13 mouse cellular contexts compared by ENCODE assay signal in genomic region chr12:105869696-105870095, GRCm38 (mm10).
DNase-seq lines count a peak whose midpoint lies in the region; ATAC-seq and TF ChIP-seq lines count a peak whose summit lies in the region.
"Had no signal": no experiment of that assay in that cellular context is flagged by ENCODE, and none has a peak within 500 bp of the region (broad histone marks: within the 10 kb centered on the region; RNA-seq: fewer than 3 reads in every experiment).

No protein-coding gene starts in this region.

- peaks cover 10% of the 10 kb centered on the region; the same call in 1 of the 2 replicates for H3K27me3 ChIP-seq in heart, embryonic 11.5 days (ENCODE audit: control insufficient read depth, insufficient read depth, low read length)
- H3K27me3 ChIP-seq in limb, embryonic 11.5 days (ENCODE audit: control insufficient read depth, insufficient read depth, low read length): 0 out of 2 replicates have a peak, but pooled peaks cover 3% of the 10 kb centered on the region
- H3K27me3 ChIP-seq in limb, embryonic 10.5 days (ENCODE audit: low read depth, poor library complexity, severe bottlenecking): peaks cover 22% of the 10 kb centered on the region
- peaks cover 34% of the 10 kb centered on the region for H3K27me3 ChIP-seq in E14TG2a.4 (ENCODE audit: insufficient read depth, low read length)
- no peaks in the 10 kb centered on the region for H3K27me3 ChIP-seq in intestine, embryonic 15.5 days (replicated peaks)

- WGBS in heart, embryonic 11.5 days (ENCODE audit: insufficient replicate concordance): 22% methylated on average over 14 of the region's 14 CpGs
- 27% methylated on average over 14 of the region's 14 CpGs for WGBS in limb, embryonic 11.5 days
- WGBS in limb, embryonic 10.5 days: 23% methylated on average over 14 of the region's 14 CpGs
- WGBS in intestine, embryonic 15.5 days: 22% methylated on average over 14 of the region's 14 CpGs

- peaks cover 6% of the 10 kb centered on the region for H3K9me3 ChIP-seq in heart, embryonic 11.5 days (replicated peaks; ENCODE audit: control insufficient read depth, low read length)
- no peaks in the 10 kb centered on the region for H3K9me3 ChIP-seq in limb, embryonic 11.5 days (ENCODE audit: control insufficient read depth, low read length)
- H3K9me3 ChIP-seq in limb, embryonic 10.5 days (replicated peaks): no peaks in the 10 kb centered on the region
- no peaks in the 10 kb centered on the region for H3K9me3 ChIP-seq in E14TG2a.4 (ENCODE audit: low read length)
- H3K9me3 ChIP-seq in intestine, embryonic 15.5 days: no peaks in the 10 kb centered on the region

- no peak overlapping the region for H3K4me3 ChIP-seq in heart, embryonic 11.5 days (ENCODE audit: low read depth, low read length)
- H3K4me3 ChIP-seq in limb, embryonic 11.5 days (ENCODE audit: low read depth, low read length): no peak overlapping the region
- H3K4me3 ChIP-seq in limb, embryonic 10.5 days: no peak overlapping the region
- peak overlapping the region; percentile 67 for H3K4me3 ChIP-seq in E14TG2a.4 (replicated peaks; ENCODE audit: low read length)
- no peak overlapping the region for H3K4me3 ChIP-seq in intestine, embryonic 15.5 days (replicated peaks)

- no peak for TF ChIP-seq CTCF in E14TG2a.4 (conservative IDR thresholded peaks at IDR 0.05; ENCODE audit: low read length)

- no peak for ATAC-seq in heart, embryonic 11.5 days (replicated peaks; ENCODE audit: insufficient number of reproducible peaks, low FRiP score, low TSS enrichment)
- no peak for ATAC-seq in limb, embryonic 11.5 days (ENCODE audit: insufficient number of reproducible peaks, low FRiP score, low TSS enrichment, low read depth)
- ATAC-seq in intestine, embryonic 15.5 days: no peak
- ATAC-seq in CD4-positive, CD25-positive, alpha-beta regulatory T cell, adult 4 months: no peak

- no peak overlapping the region for H3K27ac ChIP-seq in heart, embryonic 11.5 days (ENCODE audit: low read depth, low read length)
- H3K27ac ChIP-seq in limb, embryonic 11.5 days (replicated peaks; ENCODE audit: low read depth, low read length): no peak overlapping the region
- no peak overlapping the region for H3K27ac ChIP-seq in limb, embryonic 10.5 days
- H3K27ac ChIP-seq in intestine, embryonic 15.5 days: no peak overlapping the region

- H3K36me3 ChIP-seq in heart, embryonic 11.5 days (ENCODE audit: control insufficient read depth, insufficient read depth, low read length): no peaks in the 10 kb centered on the region
- no peaks in the 10 kb centered on the region for H3K36me3 ChIP-seq in limb, embryonic 11.5 days (ENCODE audit: control insufficient read depth, insufficient read depth, low read length)
- H3K36me3 ChIP-seq in limb, embryonic 10.5 days: no peaks in the 10 kb centered on the region
- H3K36me3 ChIP-seq in E14TG2a.4 (ENCODE audit: insufficient read depth, low read length): no peaks in the 10 kb centered on the region
- no peaks in the 10 kb centered on the region for H3K36me3 ChIP-seq in intestine, embryonic 15.5 days

- peaks cover 2% of the 10 kb centered on the region for H3K4me1 ChIP-seq in heart, embryonic 11.5 days (ENCODE audit: control insufficient read depth, insufficient read depth, low read length)
- H3K4me1 ChIP-seq in limb, embryonic 11.5 days (ENCODE audit: control insufficient read depth, insufficient read depth, low read length): peaks cover 3% of the 10 kb centered on the region; the same call in 1 of the 2 replicates
- H3K4me1 ChIP-seq in limb, embryonic 10.5 days: peaks cover 8% of the 10 kb centered on the region
- peaks cover 35% of the 10 kb centered on the region for H3K4me1 ChIP-seq in E14TG2a.4 (replicated peaks; ENCODE audit: low read depth, low read length)
- H3K4me1 ChIP-seq in intestine, embryonic 15.5 days (replicated peaks): 0 out of 2 replicates have a peak, but pooled peaks cover 2% of the 10 kb centered on the region

- no peak for DNase-seq in heart, postnatal 4 days
- no peak for DNase-seq in limb, embryonic 11.5 days (ENCODE audit: low spot score)
- DNase-seq in limb, embryonic 10.5 days (ENCODE audit: low spot score): no peak
- no peak for DNase-seq in retina, embryonic 14.5 days (ENCODE audit: low spot score)
- DNase-seq: cerebellum, adult 8-10 months; kidney, adult 8-10 months; layer of hippocampus, adult 9-11 months; lung, embryonic 14.5 days; thymus, postnatal 36 days had no signal

- H3K9ac ChIP-seq in heart, embryonic 11.5 days (ENCODE audit: low read depth, low read length): no peak overlapping the region
- no peak overlapping the region for H3K9ac ChIP-seq in limb, embryonic 11.5 days (ENCODE audit: low read length)
- no peak overlapping the region for H3K9ac ChIP-seq in intestine, embryonic 15.5 days
- H3K9ac ChIP-seq: lung, embryonic 14.5 days had no signal

- peak overlapping the region; percentile 29 for H3K4me2 ChIP-seq in heart, embryonic 11.5 days
- H3K4me2 ChIP-seq in limb, embryonic 11.5 days (ENCODE audit: low read depth, severe bottlenecking): 0 out of 2 replicates have a peak overlapping the region, but pooled peaks have one; percentile 7
- peak overlapping the region; percentile 41 for H3K4me2 ChIP-seq in intestine, embryonic 15.5 days (replicated peaks)
- H3K4me2 ChIP-seq: lung, embryonic 14.5 days had no signal
